Mouse (Mus musculus) megakaryocyte, adult 5-6 weeks (primary cell): ENCODE results near the gene Vps45. TPM values are rescaled to one million over a fixed set of nuclear protein-coding genes. Genes with fewer than 3 reads are reported as not detected.

ENCODE experiments used
- ATAC-seq: 2 replicates; pipeline ENCODE4 v1.8.0; 2016; ENCODE audit warnings: mild to moderate bottlenecking, inconsistent platforms; ENCODE audit not compliant: poor library complexity, severe bottlenecking
- total RNA-seq, 2 experiments: library from RNA; stranded (forward) in 1 of 2; stranded (reverse) in 1 of 2; fragments of 153-499, 151-499 nt in 1 of 2; fragments of 221-1000, 200-1000 nt in 1 of 2; gene quantifications; 2 replicates each; pipeline versions ENCODE4 v1.2.3 to v1.2.4; 2015 to 2017

Vps45 gene
- total RNA-seq (2015) = 23.8 and 31.2 TPM in 2 replicates
- total RNA-seq (2017) = 9.5 and 11.6 TPM in 2 replicates

- ATAC-seq = peak; percentile 68
Measured at GRCm38 (mm10) chr3:96058231-96058896, at the start of gene Vps45. Vps45 (minus strand) TSS chr3:96058466.

- no peak for ATAC-seq
Measured at GRCm38 (mm10) chr3:96106151-96106550, 47.9 kb upstream of the Vps45 start.

GRCm38 (mm10) chr3:96105232-96105747 lies 47.0 kb upstream of the Vps45 start:
- ATAC-seq = peak; percentile 14; the same call in 1 of the 2 replicates

DNA sequence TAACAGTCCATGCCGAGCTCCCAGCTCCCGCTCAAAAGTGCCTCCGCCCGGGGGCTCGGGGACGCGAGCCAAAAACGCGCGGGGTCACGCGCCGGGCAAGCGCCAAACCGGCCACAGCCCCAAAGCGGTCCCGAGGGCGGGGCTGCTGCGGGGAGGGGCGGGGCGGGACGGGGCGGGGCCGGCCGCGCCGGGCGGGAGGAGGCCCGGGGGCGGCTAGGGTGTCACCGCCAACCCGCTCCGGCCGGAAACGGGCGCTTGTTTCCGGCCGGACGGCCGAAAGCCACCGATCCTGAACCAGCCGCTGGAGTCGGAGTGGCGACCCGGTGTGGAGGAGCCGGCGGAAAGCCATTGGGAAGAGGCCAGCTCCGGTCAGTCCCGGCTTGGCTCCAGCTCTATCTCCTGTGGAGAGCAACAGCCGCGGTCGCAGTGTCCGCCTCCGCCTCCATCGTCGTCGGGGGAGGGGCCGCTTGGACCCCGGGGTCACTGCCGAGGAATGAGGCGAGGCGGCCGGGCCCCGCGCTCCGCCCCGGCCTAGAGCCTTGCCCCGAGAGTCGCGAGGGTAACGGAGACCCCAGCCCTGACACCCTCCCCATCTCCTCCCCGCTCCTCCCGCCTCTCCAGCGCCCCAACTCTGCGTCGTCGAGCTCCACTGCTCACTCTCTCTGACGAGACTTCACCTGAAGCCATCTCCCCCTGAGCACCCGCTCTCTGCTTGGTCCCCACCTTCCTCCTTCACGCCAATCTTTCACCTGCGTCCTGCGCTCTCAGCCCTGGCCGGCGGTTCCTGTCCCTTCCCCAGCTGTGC lies 46.2 kb upstream of the Vps45 start, which contains the start of gene Otud7b:
Gene Otud7b (plus strand): TSS at position 267 of the 805 bp plus-strand sequence.
- ATAC-seq = peak; percentile 85

- no peak for ATAC-seq
Measured at GRCm38 (mm10) chr3:96103901-96104260, 45.6 kb upstream of the Vps45 start.

- peak; percentile 20; the same call in 1 of the 2 replicates for ATAC-seq
Measured at GRCm38 (mm10) chr3:96102100-96102872, 44.0 kb upstream of the Vps45 start.

DNA sequence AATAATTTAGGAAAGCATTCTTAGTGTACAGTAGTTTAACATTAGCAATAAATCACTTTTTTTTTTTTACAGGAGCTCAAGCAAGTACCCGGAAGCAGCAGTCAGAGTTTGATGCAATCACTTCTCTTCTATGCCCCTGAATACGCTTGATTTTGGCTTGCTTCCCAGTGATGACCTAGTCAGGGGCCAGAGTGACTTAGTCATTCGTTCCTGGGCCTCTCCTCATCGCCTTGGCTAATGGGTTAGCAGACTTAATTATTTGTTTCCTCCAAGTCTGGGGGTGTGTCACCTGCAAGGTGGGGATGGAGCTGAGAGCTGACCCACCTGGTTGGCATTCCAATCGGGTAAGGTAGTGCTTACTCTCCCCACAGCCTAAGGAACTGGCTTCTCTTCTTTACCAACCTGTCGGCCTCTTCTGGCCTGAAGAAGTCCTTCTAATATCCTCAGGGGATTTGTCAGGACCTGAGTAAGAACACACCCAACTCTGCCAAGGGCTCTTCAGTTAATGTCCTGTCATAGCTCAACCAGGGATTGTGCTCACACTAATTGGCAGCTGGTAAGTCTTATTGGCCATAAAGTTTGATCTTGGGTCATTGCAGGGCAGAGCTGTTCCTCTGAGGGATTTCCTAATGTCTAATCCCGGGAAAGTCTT lies 40.5 kb upstream of the Vps45 start:
- peak; percentile 60 for ATAC-seq

DNA sequence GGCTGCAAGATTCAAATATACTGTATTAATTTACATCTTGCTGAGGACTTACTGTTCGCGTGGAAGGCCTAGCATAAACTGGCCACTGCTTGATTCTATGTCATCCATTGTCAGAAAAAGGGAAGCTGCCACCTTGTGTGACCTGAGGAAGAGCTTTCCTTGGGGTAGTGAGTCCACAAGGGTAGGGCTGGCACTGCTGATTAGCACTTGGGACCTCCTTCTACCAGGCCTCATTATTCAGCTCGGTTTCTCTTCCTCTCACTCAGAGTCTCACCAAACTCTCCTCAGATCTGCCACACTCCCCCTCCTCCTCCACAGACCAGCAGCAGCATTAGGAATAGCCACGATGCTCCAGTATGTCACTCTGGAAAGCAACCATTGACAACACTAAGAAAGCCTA lies 39.9 kb upstream of the Vps45 start:
- ATAC-seq = peak; percentile 24; the same call in 1 of the 2 replicates

DNA sequence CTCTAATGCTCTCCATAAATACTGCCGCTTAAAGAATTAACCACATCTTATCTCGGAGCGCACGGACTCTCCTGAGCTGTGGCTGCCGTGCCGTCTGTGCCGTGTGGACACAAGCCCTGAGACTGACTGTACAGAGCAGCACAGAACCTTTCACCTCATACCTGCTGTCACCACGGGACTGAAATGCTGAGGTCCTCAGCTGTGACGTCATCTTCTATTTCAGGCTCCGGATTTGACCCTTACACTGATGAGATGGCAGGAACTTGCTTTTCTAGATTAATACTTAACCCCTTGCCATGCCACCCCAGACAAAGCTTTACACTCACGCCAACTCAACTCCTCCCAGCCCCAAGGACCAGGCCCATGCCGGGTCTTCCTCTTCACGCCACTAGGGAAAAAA lies 35.9 kb upstream of the Vps45 start:
- no peak for ATAC-seq

DNA sequence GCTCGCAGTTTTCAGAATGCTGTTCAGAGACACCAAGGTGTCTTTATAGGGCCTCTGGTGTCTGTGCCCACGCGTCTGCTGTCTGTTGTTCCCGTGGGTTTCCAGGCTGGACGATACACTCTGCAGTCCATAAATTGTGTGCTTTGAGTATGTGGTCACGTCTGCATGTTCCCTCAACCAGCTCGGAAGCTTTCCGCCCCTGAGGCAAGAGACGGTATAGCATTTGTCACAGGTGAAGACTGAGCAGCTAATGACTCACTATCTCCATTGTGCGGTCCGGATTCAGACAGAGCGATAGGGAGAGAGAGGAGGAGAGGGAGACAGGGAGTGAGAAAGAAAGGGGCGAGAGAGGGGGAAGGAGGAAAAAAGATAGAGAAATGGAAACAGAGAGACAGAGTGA lies 35.2 kb upstream of the Vps45 start:
- ATAC-seq = no peak

DNA sequence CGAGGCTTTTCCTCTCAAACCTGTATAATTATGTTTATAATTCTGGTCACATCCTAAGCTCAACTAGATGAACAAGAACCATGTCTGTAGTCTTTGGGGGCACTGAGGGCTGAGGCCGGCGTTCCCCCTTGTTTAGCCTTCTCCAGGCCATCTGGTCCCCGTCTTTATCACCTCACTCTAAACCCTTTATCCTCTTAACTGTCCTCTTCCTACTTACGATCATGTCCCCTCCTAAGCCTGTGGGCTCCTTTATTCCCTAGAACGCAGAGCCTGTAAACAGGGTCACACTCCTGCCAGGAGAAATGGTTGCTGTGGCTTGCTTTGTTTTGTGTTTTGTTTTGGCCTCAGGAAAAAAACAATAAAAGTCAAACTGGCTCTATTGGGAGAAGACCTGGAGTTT lies 33.7 kb upstream of the Vps45 start:
- no peak for ATAC-seq

DNA sequence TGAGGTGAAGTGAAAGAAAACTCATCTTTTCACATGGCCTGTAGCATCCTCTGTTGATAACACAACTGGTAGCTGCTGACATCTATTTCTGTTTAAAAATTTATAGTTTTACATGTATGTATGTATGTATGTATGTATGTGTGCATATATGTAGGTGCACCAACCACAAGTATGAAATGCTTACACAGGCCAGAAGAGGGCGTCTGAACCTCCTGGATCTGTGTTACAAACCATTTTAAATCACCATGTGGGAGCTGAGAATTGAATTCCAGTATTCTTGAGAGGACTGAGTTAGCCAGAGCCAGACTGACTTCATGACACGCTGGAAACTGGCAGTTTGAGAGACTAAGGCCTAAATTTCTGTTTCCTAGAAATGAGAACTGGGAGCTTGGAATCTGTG lies 32.9 kb upstream of the Vps45 start:
- ATAC-seq = no peak

- ATAC-seq = 0 out of 2 replicates have a peak, but pooled peaks have one; percentile 51
Measured at GRCm38 (mm10) chr3:96089882-96090489, 31.7 kb upstream of the Vps45 start.

DNA sequence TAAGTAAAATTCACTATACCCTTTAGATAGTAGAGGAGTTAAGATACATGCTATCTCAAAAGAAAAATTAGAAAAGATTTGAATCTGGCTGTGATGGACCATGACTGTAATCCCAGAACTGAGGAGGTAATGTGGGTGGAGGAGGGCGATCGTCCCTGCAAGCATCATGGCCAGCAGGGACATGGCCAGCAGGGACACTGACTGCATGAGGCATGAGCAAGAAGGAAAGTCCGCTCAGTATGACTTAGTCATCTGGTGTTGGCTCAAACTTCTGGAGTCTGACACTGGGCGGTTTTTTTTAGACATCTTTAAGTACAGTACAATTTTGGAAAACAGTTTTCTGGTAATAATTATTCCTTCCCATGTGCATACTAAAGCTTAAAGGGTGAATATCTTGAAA lies 29.5 kb upstream of the Vps45 start:
- ATAC-seq = no peak

GRCm38 (mm10) chr3:96087219-96087618 lies 29.0 kb upstream of the Vps45 start:
- no peak for ATAC-seq

DNA sequence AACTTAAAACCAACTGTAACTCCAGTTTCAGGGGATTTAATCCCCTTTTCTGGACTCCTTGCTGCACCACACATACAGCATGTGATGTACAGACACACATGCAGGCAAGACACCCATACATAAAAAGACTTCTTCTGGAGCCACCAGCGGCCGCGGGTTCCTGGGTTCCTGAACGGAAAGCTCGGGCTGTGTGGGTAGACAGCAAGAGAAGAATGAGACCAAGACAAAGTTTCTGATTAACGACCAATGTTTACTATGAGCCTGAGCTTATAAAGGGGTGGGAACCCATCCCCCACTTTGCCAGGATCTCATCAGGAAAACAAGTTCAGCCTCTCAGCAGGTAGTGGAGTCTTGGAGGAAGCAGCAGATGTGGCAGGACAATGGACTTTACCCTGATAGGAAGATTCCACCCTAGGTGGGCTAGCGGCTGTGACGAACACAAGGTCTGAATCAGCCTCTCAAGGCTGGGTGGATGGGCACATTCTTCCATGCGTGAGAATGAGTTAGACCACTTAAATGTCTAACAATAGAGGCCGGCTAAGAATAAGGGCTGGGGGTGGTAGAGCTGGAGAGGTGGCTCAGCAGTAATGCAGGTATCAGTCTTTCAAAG lies 26.0 kb upstream of the Vps45 start:
- ATAC-seq = no peak

- ATAC-seq = no peak
Measured at GRCm38 (mm10) chr3:96082714-96083508, 24.6 kb upstream of the Vps45 start.

GRCm38 (mm10) chr3:96082100-96082499 lies 23.8 kb upstream of the Vps45 start:
- no peak for ATAC-seq

DNA sequence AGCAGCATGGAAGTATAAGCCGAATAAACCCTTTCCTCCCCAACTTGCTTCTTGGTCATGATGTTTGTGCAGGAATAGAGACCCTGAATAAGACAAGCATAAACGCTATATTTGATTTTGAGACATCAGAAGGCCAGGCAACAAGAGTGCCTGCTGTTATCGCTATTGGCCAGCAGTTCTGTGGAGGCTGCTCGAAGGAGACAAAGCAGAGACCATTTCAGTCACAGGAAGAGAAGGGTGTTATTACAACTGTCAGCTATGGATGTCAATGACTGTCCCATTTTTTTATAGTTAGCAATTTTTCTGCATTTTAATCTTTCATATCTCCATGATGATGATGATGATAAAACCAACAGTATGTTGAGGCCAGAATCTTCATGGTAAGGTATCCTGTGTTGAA lies 23.4 kb upstream of the Vps45 start:
- ATAC-seq = no peak
